Mouse (Mus musculus) ES-E14 (cell line): ENCODE measurements at regions not wholly inside any gene's neighbourhood (a gene's known extent, or its start where the extent isn't known, plus 50 kb on each side); places are given as distances from the start of the nearest gene placed in this dataset.
A peak's percentile ranks its signal among the peaks of the same experiment; 100 is the strongest.

Experiments
- DNase-seq: peaks from one replicate; pipeline ENCODE4 v3.0.0-alpha.2; 2013; ENCODE audit warnings: low read depth, low spot score
- H3K27ac ChIP-seq: 2 replicates; pipeline ENCODE4 v1.5.1; 2012; ENCODE audit warnings: low read depth, mild to moderate bottlenecking, low read length, moderate library complexity, mixed read lengths; ENCODE audit not compliant: poor library complexity, insufficient read depth, severe bottlenecking
- H3K36me3 ChIP-seq: 2 replicates; pipeline ENCODE4 v1.6.1; 2012; ENCODE audit warnings: mild to moderate bottlenecking, low read length, moderate library complexity, mixed read lengths; ENCODE audit not compliant: control insufficient read depth, poor library complexity, insufficient read depth, severe bottlenecking
- H3K4me1 ChIP-seq, 2 experiments: fragments of 150-350 bp in 1 of 2; sonication (generic) in 1 of 2; 2 replicates each; pipeline ENCODE4 v1.6.1; 2012; ENCODE audit warnings: low read length in 2 of 2, mild to moderate bottlenecking in 1 of 2, mixed read lengths in 1 of 2; ENCODE audit not compliant: control insufficient read depth in 2 of 2, insufficient read depth in 2 of 2, poor library complexity in 1 of 2
- H3K4me3 ChIP-seq, 2 experiments: fragments of 150-350 bp in 1 of 2; sonication (generic) in 1 of 2; 2 replicates each; pipeline ENCODE4 v1.5.1; 2012; ENCODE audit warnings: low read length in 2 of 2, low read depth in 1 of 2, mild to moderate bottlenecking in 1 of 2, mixed read lengths in 1 of 2; ENCODE audit not compliant: insufficient read depth in 1 of 2, poor library complexity in 1 of 2, severe bottlenecking in 1 of 2
- H3K9ac ChIP-seq: 2 replicates; pipeline ENCODE4 v1.6.1; 2012; ENCODE audit warnings: low read depth, mild to moderate bottlenecking, low read length, mixed read lengths; ENCODE audit not compliant: poor library complexity, insufficient read depth, severe bottlenecking
- H3K9me3 ChIP-seq: fragments of 150-350 bp; sonication (generic); 2 replicates; pipeline ENCODE4 v1.6.1; 2012; ENCODE audit warnings: low read depth, mild to moderate bottlenecking, low read length; ENCODE audit not compliant: control insufficient read depth, insufficient read depth
- CHD2 ChIP-seq: IDR thresholded peaks from 2 replicates; pipeline ENCODE4 v1.6.1; 2014; ENCODE audit warnings: mild to moderate bottlenecking, low read depth, low read length, inconsistent platforms
- HCFC1 ChIP-seq: IDR thresholded peaks from 2 replicates; pipeline ENCODE4 v1.6.1; 2012; ENCODE audit warnings: low read length, inconsistent platforms, borderline replicate concordance; ENCODE audit not compliant: insufficient read depth
- MAFK ChIP-seq: IDR thresholded peaks from 2 replicates; pipeline ENCODE4 v1.6.1; 2014; ENCODE audit warnings: mild to moderate bottlenecking, low read depth, low read length, inconsistent platforms; ENCODE audit not compliant: insufficient read depth
- ZC3H11A ChIP-seq: IDR thresholded peaks from 2 replicates; pipeline ENCODE4 v1.6.1; 2012; ENCODE audit warnings: low read depth, mild to moderate bottlenecking, inconsistent platforms, low read length, borderline replicate concordance
- ZNF384 ChIP-seq: IDR thresholded peaks from 2 replicates; pipeline ENCODE4 v1.6.1; 2012; ENCODE audit warnings: low read depth, low read length, inconsistent platforms
- in situ Hi-C, 2 experiments: fragments of 600-800 bp; cut with MboI; formaldehyde crosslinking; loops; one replicate each; pipeline ENCODE4 v1.15.1; 2025; ENCODE audit warnings: low sequenced_read_pairs in 2 of 2, inconsistent platforms in 1 of 2; ENCODE audit not compliant: unreplicated experiment in 2 of 2

DNA sequence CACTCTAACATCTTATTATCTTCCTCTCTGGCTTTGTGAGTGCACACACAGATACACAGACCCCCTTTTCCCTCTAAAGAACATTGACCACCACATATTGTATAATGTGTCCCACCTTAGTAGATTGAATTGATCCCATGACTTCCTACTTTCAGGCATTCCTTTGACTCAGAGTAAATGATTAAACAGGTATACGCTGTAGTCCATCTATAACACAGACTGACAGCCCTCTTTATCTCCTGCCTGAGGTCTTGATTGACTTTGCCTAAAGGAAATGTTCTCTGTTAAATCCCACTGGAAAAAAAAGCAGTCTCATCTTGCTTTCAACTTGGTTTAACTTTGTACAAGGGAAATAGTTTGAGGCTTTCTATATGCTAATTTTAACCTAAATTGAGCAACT lies 268.8 kb downstream of the Adgrg6 start:
- Histone ChIP-seq H3K27ac (no peak overlapping the region), H3K4me1 (no peaks in the 10 kb centered on the region), H3K36me3 (no peaks in the 10 kb centered on the region), H3K9ac (no peak overlapping the region), H3K9me3 (no peaks in the 10 kb centered on the region), H3K4me3 (no peak overlapping the region)
- TF ChIP-seq HCFC1 (no peak), MAFK (no peak), ZC3H11A (no peak), ZNF384 (no peak), CHD2 (no peak)
- no peak for DNase-seq
- in situ Hi-C loops = no loop called here

GRCm38 (mm10) chr10:14275477-14275876 lies 270.0 kb downstream of the Adgrg6 start:
- in situ Hi-C loops = no loop called here
- H3K4me1 ChIP-seq = no peaks in the 10 kb centered on the region
- no peak overlapping the region for H3K27ac ChIP-seq
- no peaks in the 10 kb centered on the region for H3K36me3 ChIP-seq
- no peak overlapping the region for H3K4me3 ChIP-seq
- DNase-seq = no peak
- no peaks in the 10 kb centered on the region for H3K9me3 ChIP-seq
- TF ChIP-seq HCFC1 (no peak), CHD2 (no peak), ZC3H11A (no peak), ZNF384 (no peak), MAFK (peak; percentile 58; the same call in 1 of the 2 replicates)
- H3K9ac ChIP-seq = no peak overlapping the region

GRCm38 (mm10) chr10:14270008-14270407 lies 275.5 kb downstream of the Adgrg6 start:
- Histone ChIP-seq H3K4me3 (no peak overlapping the region), H3K9me3 (no peaks in the 10 kb centered on the region), H3K9ac (no peak overlapping the region), H3K4me1 (peaks cover 2% of the 10 kb centered on the region in 2 experiments; a peak in 2 of 4 replicates), H3K36me3 (no peaks in the 10 kb centered on the region), H3K27ac (no peak overlapping the region)
- TF ChIP-seq CHD2 (no peak), MAFK (no peak), ZNF384 (no peak), HCFC1 (no peak), ZC3H11A (no peak)
- in situ Hi-C loops = no loop called here
- peak; percentile 13 for DNase-seq

DNA sequence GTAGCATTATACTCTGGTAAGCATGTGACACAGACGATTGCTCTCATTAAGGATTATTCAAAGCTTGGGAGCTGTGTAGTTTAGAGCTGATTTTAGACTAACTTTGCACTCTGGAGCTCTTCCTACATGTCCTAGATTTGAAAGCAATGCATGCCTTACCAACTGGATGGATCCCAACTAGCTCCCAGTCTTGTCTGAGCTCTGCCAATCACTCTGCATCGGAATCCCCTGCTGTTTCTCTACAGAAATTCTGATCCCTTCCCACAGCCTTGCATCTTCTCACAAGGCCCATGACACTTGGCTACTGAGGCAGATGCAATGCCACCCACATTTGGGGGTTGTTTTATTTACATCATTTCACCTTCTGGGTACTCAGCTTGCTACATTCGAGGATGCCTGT lies 277.8 kb downstream of the Adgrg6 start:
- Histone ChIP-seq H3K4me1 (peaks cover 2% of the 10 kb centered on the region in 2 experiments; a peak in 2 of 4 replicates), H3K27ac (no peak overlapping the region), H3K4me3 (no peak overlapping the region), H3K36me3 (no peaks in the 10 kb centered on the region), H3K9me3 (no peaks in the 10 kb centered on the region), H3K9ac (no peak overlapping the region)
- in situ Hi-C loops = no loop called here
- DNase-seq = no peak
- TF ChIP-seq CHD2 (no peak), HCFC1 (no peak), ZNF384 (no peak), MAFK (no peak), ZC3H11A (no peak)

GRCm38 (mm10) chr10:14239670-14240069 lies 273.8 kb downstream of the Hivep2 start:
- TF ChIP-seq ZC3H11A (no peak), ZNF384 (no peak), CHD2 (no peak), MAFK (no peak), HCFC1 (no peak)
- in situ Hi-C loops = no loop called here
- Histone ChIP-seq H3K27ac (no peak overlapping the region), H3K4me1 (no peaks in the 10 kb centered on the region), H3K9ac (no peak overlapping the region), H3K9me3 (no peaks in the 10 kb centered on the region), H3K36me3 (no peaks in the 10 kb centered on the region), H3K4me3 (no peak overlapping the region)
- no peak for DNase-seq
